Mouse (Mus musculus): ENCODE data around the gene Dusp23. TPM values are rescaled to one million over a fixed set of nuclear protein-coding genes. Genes with fewer than 3 reads are reported as not detected.

Gene Dusp23
- polyA plus RNA-seq, 1 experiment = 9.4 TPM

DNA sequence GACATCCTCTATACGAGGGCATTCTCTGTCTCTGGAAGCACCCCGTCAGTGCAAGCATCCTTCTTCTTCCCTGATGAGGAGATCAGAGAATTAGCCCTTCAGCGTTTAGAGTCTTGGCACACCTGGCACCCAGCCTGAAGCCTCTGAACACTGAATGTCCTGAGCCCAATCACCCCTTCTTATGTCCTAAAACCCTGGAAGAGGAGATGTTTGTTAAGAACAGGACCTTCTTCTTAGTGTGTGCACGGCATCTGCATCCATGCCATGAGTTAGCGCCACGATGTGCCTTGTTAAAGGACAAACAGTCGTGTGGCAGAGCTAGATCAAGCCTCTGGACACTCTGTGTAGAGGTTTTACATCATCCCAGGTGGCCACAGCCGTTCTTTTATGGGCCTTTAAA, 50.3 kb downstream of the Dusp23 start:
- Histone ChIP-seq H3K4me1 (ENCODE audit: control insufficient read depth, insufficient read depth, low read length) (peaks cover 11% of the 10 kb centered on the region), H3K27ac (ENCODE audit: insufficient read depth, low read depth, low read length) (no peak overlapping the region), H3K4me3 (ENCODE audit: insufficient read depth, low read length) (no peak overlapping the region)
- TF ChIP-seq CTCF (IDR thresholded peaks at IDR 0.05; ENCODE audit: low read depth, low read length) = no peak
- TF ChIP-seq POLR2A (IDR thresholded peaks at IDR 0.05; ENCODE audit: borderline replicate concordance, low read depth, low read length) = no peak

Other genes starting within 250 kb of the Dusp23 start
- 90.6 and 98.9 TPM in 2 replicates for gene Slamf9, start 157.6 kb downstream of the Dusp23 start, polyA plus RNA-seq (2012; ENCODE audit: insufficient read depth, insufficient read length, missing spikeins)
- 6.3 and 7.6 TPM in 2 replicates for gene Igsf9, start 151.2 kb downstream of the Dusp23 start, polyA plus RNA-seq (2012; ENCODE audit: insufficient read depth, insufficient read length, missing spikeins)
- 316 and 321 TPM in 2 replicates for gene Tagln2, start 132.9 kb downstream of the Dusp23 start, polyA plus RNA-seq (2012; ENCODE audit: insufficient read depth, insufficient read length, missing spikeins)
- 0.87 and 1.2 TPM in 2 replicates for gene Cfap45, start 112.2 kb downstream of the Dusp23 start, polyA plus RNA-seq (2012; ENCODE audit: insufficient read depth, insufficient read length, missing spikeins)
- not detected in 2 replicates for gene Vsig8, start 77.0 kb downstream of the Dusp23 start, polyA plus RNA-seq (2012; ENCODE audit: insufficient read depth, insufficient read length, missing spikeins)
- gene Slamf8, start 42.4 kb downstream of the Dusp23 start, polyA plus RNA-seq (2012; ENCODE audit: insufficient read depth, insufficient read length, missing spikeins) = 4.0 TPM in 2 replicates
- not detected in 2 replicates for gene Fcrl6, start 30.4 kb downstream of the Dusp23 start, polyA plus RNA-seq (2012; ENCODE audit: insufficient read depth, insufficient read length, missing spikeins)
- gene Crp, start 65.1 kb upstream of the Dusp23 start, polyA plus RNA-seq (2012; ENCODE audit: insufficient read depth, insufficient read length, missing spikeins) = not detected in 2 replicates

Data from bone marrow macrophage, adult 2 months (primary cell).